Mouse (Mus musculus) kidney, embryonic 15.5 days (tissue): ENCODE measurements around the gene Flii. TPM values are rescaled to one million over a fixed set of nuclear protein-coding genes. Genes with fewer than 3 reads are reported as not detected.
A peak's percentile ranks its signal among the peaks of the same experiment; 100 is the strongest.

Experiments
- ATAC-seq: fragments of 200-750 bp; cut with Nextera tagmentation; replicated peaks from 2 replicates; pipeline ENCODE4 v1.8.0; 2017; ENCODE audit warnings: moderate TSS enrichment; ENCODE audit not compliant: low FRiP score
- H3K27ac ChIP-seq: fragments of 300-500 bp; sonication (generic); 2 replicates; pipeline ENCODE4 v1.5.1; 2015; ENCODE audit warnings: mild to moderate bottlenecking, inconsistent platforms
- H3K27me3 ChIP-seq: fragments of 300-500 bp; sonication (generic); 2 replicates; pipeline ENCODE4 v1.6.1; 2015; ENCODE audit warnings: inconsistent platforms
- H3K36me3 ChIP-seq: fragments of 300-500 bp; sonication (generic); 2 replicates; pipeline ENCODE4 v1.6.1; 2015; ENCODE audit warnings: inconsistent platforms
- H3K4me1 ChIP-seq: fragments of 300-500 bp; sonication (generic); 2 replicates; pipeline ENCODE4 v1.6.1; 2015; ENCODE audit warnings: inconsistent platforms
- H3K4me2 ChIP-seq: fragments of 300-500 bp; sonication (generic); 2 replicates; pipeline ENCODE4 v1.6.1; 2015; ENCODE audit warnings: moderate library complexity, mild to moderate bottlenecking, inconsistent platforms
- H3K4me3 ChIP-seq: fragments of 300-500 bp; sonication (generic); replicated peaks from 2 replicates; pipeline ENCODE4 v1.5.1; 2015; ENCODE audit warnings: mild to moderate bottlenecking, inconsistent platforms
- H3K9ac ChIP-seq: fragments of 300-500 bp; sonication (generic); 2 replicates; pipeline ENCODE4 v1.6.1; 2015; ENCODE audit warnings: mild to moderate bottlenecking, inconsistent platforms
- H3K9me3 ChIP-seq: fragments of 300-500 bp; sonication (generic); replicated peaks from 2 replicates; pipeline ENCODE4 v1.6.1; 2016; ENCODE audit warnings: inconsistent platforms
- WGBS: fragments of 180-500 bp; shearing (Covaris S2); methylation state at CpG from one replicate; pipeline ENCODE4 v1.1.7; 2015; ENCODE audit warnings: mixed read lengths; 5-methylcytosine and 5-hydroxymethylcytosine counted together
- polyA plus RNA-seq: library from polyadenylated mRNA; unstranded; fragments of >200 nt; fragmentation: Nextera tagmentation; extraction: Ambion mirVana; gene quantifications from 2 replicates; pipeline ENCODE4 v1.2.1, GENCODE M21; 2015

Gene Flii
- polyA plus RNA-seq, 1 experiment from 2014 or later, result 79.0 TPM

DNA sequence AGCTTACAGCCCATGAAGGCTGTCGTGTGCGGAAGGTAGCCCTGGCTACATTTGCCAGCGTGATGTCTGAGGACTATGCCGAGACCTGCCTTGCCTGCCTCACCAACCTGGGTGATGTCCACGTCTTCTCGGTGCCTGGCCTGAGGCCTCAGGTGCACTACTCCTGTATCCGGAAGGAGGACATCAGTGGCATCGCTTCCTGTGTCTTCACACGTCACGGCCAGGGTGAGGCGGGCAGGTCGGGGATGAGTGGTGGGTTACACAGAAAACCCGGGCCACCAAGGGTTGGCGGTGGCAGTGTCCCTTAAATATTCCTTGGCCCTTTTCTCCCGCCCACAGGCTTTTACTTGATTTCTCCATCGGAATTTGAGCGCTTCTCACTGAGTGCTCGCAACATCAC lies 15.0 kb downstream of the Flii start:
- H3K4me2 ChIP-seq, result no peak overlapping the region
- peaks cover 5% of the 10 kb centered on the region; the same call in 1 of the 2 replicates for H3K4me1 ChIP-seq
- no peaks in the 10 kb centered on the region for H3K27me3 ChIP-seq
- no peak for ATAC-seq
- 92% methylated on average over 18 of the region's 18 CpGs for WGBS
- H3K9ac ChIP-seq, result no peak overlapping the region
- H3K9me3 ChIP-seq, result no peaks in the 10 kb centered on the region
- H3K4me3 ChIP-seq, result no peak overlapping the region
- no peak overlapping the region for H3K27ac ChIP-seq
- peaks cover 100% of the 10 kb centered on the region for H3K36me3 ChIP-seq

DNA sequence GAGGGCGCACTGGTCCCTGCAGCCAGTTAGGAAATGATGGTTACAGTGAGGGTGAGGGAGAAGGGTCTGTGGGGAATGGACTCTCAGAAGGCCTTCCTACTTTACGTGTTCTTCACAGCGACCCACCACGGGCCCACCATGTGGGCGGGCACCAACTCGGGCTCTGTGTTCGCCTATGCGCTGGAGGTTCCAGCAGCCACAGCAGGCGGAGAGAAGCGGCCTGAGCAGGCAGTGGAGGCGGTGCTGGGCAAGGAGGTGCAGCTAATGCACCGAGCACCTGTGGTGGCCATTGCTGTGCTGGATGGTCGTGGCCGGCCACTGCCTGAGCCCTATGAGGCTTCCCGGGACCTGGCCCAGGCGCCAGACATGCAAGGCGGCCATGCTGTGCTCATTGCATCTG lies 15.8 kb downstream of the Flii start:
- Histone ChIP-seq H3K4me2 (no peak overlapping the region), H3K4me3 (no peak overlapping the region), H3K9ac (no peak overlapping the region), H3K36me3 (peaks cover 100% of the 10 kb centered on the region), H3K9me3 (no peaks in the 10 kb centered on the region), H3K27ac (no peak overlapping the region), H3K27me3 (no peaks in the 10 kb centered on the region), H3K4me1 (peaks cover 5% of the 10 kb centered on the region; the same call in 1 of the 2 replicates)
- WGBS, result 92% methylated on average over 17 of the region's 17 CpGs
- ATAC-seq, result no peak

DNA sequence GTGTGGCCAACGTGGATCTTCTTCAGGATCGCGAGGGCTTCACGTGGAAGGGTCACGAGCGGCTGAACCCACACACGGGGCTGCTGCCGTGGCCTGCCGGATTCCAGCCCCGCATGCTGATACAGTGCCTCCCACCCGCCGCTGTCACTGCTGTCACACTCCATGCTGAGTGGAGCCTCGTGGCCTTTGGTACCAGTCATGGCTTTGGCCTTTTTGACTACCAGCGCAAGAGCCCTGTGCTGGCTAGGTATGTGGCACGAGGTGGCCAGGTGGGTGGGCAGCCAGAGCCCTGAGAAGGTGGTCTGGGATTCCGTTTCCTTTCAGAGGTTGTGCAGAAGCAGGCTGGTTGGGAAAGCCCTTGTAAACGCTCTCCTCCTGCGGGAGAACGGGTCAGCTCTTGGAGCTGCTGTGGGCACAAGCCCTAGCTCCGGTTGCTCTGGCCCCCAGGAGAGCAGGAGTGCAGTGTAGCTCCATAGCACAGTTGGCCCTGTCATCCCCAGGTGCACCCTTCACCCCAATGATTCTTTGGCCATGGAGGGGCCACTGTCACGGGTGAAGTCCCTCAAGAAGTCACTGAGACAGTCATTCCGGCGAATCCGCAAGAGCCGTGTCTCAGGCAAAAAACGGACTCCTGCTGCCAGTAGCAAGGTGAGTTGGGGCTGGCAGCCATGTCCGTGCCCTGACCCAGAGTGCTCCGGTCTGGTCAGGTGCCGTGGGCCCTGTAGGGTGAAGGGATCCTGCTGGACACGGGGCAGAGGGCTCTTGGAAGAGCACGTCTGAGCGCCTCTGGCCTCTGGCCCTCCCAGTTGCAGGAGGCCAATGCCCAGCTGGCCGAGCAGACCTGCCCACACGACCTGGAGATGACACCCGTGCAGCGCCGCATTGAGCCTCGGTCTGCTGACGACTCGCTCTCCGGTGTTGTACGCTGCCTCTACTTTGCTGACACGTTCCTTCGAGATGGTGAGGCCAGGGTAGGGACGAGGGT lies 17.3 kb downstream of the Flii start:
- peaks cover 5% of the 10 kb centered on the region; the same call in 1 of the 2 replicates for H3K4me1 ChIP-seq
- H3K27me3 ChIP-seq, result no peaks in the 10 kb centered on the region
- no peak overlapping the region for H3K4me3 ChIP-seq
- no peak for ATAC-seq
- H3K9me3 ChIP-seq, result no peaks in the 10 kb centered on the region
- H3K27ac ChIP-seq, result no peak overlapping the region
- peaks cover 100% of the 10 kb centered on the region for H3K36me3 ChIP-seq
- no peak overlapping the region for H3K9ac ChIP-seq
- 91% methylated on average over 45 of the region's 45 CpGs for WGBS
- no peak overlapping the region for H3K4me2 ChIP-seq

DNA sequence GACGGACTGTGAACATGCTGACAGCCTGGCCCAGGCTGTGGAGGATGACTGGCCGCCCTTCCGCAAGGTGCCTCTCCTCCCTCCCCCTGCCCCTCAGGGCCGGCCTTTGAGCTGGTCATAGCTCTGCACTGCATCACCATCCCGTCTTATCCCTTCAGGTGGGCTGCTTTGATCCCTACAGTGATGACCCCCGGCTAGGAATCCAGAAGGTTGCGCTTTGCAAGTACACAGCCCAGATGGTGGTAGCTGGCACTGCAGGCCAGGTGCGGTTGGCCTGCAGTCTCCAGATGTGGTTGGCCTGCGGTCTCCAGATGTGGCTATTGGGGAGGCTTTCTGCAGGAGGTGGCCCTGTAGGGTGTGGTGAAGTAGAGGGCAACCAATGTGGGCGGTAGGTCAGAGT lies 18.4 kb downstream of the Flii start:
- no peak overlapping the region for H3K4me3 ChIP-seq
- H3K9ac ChIP-seq, result no peak overlapping the region
- ATAC-seq, result no peak
- no peaks in the 10 kb centered on the region for H3K27me3 ChIP-seq
- no peak overlapping the region for H3K4me2 ChIP-seq
- peaks cover 5% of the 10 kb centered on the region; the same call in 1 of the 2 replicates for H3K4me1 ChIP-seq
- H3K9me3 ChIP-seq, result no peaks in the 10 kb centered on the region
- 91% methylated on average over 10 of the region's 10 CpGs for WGBS
- H3K36me3 ChIP-seq, result peaks cover 95% of the 10 kb centered on the region
- H3K27ac ChIP-seq, result no peak overlapping the region

DNA sequence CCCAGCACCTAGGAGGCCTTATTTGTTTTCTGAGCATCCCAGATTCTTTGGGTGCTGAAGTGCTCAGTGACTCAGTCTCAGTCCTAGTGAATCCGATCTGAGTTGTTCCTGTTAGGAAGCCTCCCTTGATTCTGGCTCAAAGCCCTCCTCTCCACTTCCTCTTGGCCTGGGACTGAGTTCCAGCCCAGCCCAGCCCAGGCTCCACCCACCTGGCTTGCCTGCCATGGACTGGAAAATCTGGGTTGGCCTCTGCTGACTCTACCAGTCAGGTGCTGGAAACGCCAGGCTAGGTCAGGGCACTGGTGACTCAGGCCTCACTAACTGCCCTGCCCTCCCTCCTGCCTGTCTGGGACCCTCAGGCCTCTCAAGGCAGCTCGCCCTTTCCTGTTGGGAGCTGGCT lies 19.4 kb downstream of the Flii start:
- Histone ChIP-seq H3K9ac (no peak overlapping the region), H3K4me1 (peaks cover 9% of the 10 kb centered on the region), H3K4me3 (no peak overlapping the region), H3K27ac (peak overlapping the region; percentile 5; the same call in 1 of the 2 replicates), H3K27me3 (no peaks in the 10 kb centered on the region), H3K36me3 (peaks cover 85% of the 10 kb centered on the region), H3K9me3 (no peaks in the 10 kb centered on the region), H3K4me2 (no peak overlapping the region)
- 53% methylated on average over 3 of the region's 3 CpGs for WGBS
- peak; percentile 44 for ATAC-seq

DNA sequence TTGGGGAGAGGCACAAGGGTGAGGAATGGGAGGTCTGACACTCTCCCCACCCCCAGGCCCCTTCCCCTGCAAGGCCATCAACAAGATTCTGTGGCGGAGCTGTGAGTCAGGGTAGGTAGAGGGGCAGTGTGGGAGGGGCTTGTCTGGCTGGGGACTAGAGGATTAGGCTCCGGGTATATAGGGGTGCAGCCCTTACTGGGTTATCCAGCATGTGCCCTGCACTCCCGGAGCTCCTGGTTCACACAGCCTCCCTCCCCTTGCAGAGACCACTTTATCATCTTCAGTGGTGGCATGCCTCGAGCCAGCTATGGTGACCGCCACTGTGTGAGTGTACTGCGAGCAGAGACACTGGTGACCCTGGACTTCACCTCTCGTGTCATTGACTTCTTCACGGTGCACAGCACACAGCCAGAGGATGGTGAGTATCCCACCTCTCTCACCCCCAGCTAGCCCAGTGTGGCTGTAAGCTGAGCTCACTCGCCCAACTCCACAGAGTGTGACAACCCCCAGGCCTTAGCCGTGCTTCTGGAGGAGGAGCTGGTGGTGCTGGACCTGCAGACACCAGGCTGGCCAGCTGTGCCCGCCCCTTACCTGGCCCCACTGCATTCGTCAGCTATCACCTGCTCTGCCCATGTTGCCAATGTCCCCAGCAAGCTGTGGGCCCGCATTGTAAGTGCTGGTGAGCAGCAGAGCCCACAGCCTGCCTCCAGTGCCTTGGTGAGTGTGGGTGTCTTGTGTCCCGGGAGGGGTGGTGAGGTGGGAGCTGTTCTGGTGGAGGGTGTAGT lies 20.2 kb downstream of the Flii start:
- 68% methylated on average over 14 of the region's 14 CpGs for WGBS
- Histone ChIP-seq H3K4me1 (peaks cover 15% of the 10 kb centered on the region), H3K9ac (no peak overlapping the region), H3K4me3 (no peak overlapping the region), H3K4me2 (no peak overlapping the region), H3K27ac (no peak overlapping the region), H3K27me3 (no peaks in the 10 kb centered on the region), H3K9me3 (no peaks in the 10 kb centered on the region), H3K36me3 (peaks cover 77% of the 10 kb centered on the region)
- ATAC-seq, result no peak

DNA sequence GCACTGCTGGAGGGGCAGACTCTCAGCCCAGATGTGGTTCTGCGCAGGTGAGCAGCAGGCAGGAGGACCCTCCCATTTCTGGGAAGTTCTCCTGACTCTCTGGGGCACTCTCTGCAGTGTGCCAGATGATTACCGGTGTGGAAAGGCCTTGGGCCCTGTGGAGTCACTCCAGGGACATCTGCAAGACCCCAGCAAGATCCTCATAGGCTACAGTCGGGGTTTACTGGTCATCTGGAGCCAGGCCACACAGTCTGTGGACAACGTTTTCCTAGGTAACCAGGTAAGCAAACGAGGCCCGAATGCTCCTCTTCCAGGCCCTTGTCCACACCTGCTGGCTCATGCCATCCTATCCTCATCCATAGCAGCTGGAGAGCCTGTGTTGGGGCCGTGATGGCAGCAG lies 21.0 kb downstream of the Flii start:
- no peak for ATAC-seq

DNA sequence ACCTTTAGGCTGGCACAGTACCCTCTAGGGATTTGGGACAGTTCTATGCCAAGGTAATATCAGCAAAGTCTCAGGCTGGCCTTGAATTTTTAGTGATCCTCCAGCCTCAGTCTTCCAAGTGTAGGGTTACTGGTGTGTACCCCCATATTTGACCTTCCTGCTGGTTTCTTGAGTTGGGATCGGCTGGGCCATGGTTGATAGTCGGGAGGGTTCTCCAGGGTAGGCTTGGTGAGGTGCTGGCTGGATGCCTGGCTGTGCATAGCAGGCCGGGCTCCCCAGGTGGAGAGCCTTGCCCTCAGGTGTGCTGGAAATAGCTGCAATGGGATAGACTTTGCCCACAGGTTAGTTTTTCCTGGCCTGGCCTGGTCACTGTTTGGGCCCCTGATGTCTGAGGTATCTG lies 21.8 kb downstream of the Flii start:
- no peak overlapping the region for H3K4me2 ChIP-seq
- no peak for ATAC-seq

More for the DNA sequence above, 21.0 kb downstream of the Flii start:
- Histone ChIP-seq H3K9ac (no peak overlapping the region), H3K4me2 (no peak overlapping the region), H3K4me3 (no peak overlapping the region), H3K27ac (no peak overlapping the region), H3K4me1 (peaks cover 22% of the 10 kb centered on the region), H3K27me3 (no peaks in the 10 kb centered on the region), H3K9me3 (no peaks in the 10 kb centered on the region), H3K36me3 (peaks cover 69% of the 10 kb centered on the region)
- 94% methylated on average over 7 of the region's 7 CpGs for WGBS

DNA sequence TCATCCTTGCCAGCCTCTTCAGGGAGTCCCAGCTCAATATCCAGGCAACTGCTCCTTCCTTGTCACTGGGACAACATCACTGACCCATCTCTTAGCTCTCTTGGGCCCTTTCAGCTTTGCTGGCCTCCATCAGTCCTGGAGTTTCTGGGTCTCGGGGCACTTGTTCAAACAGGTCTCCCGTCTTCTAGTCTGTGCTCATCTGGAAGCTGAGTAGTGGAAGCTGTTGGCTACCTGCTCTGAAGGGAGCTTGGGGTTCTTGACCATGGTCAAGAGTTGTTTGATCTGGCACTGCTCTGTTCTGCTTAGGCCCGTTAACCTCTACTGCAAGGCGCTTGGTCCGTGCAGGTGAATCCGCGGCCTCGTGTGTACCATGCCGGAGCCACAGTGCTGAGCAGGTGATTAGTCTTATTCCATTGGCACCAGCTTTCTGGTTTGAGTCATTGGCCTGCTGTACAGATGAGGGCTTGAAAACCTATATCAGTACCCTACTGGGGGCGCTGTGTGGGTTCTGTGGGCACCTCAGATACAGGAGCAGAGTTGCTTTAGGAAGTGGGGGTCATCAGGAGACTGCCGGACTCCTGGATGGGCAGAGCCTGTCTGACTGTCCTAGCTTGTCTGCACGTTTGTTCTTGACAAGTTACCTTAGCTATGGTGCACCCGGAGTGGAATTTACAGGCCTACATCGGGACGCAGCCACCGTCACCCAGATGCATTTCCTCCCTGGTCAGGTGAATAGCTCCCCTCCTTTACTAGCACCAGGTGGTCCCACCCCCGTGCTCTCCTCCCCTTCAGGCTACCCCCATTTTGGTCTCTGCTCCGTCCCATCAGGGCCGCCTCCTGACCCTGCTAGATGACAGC lies 22.8 kb downstream of the Flii start:
- no peaks in the 10 kb centered on the region for H3K9me3 ChIP-seq
- peaks cover 51% of the 10 kb centered on the region for H3K36me3 ChIP-seq
- peaks cover 31% of the 10 kb centered on the region for H3K4me1 ChIP-seq
- ATAC-seq, result no peak
- H3K27ac ChIP-seq, result no peak overlapping the region
- no peak overlapping the region for H3K4me3 ChIP-seq
- H3K4me2 ChIP-seq, result no peak overlapping the region
- no peaks in the 10 kb centered on the region for H3K27me3 ChIP-seq
- WGBS, result 93% methylated on average over 19 of the region's 19 CpGs
- no peak overlapping the region for H3K9ac ChIP-seq

More for the DNA sequence above, 21.8 kb downstream of the Flii start:
- Histone ChIP-seq H3K9ac (no peak overlapping the region), H3K4me3 (no peak overlapping the region), H3K27ac (no peak overlapping the region), H3K27me3 (no peaks in the 10 kb centered on the region), H3K9me3 (no peaks in the 10 kb centered on the region), H3K36me3 (peaks cover 61% of the 10 kb centered on the region), H3K4me1 (peaks cover 30% of the 10 kb centered on the region)
- 92% methylated on average over 3 of the region's 3 CpGs for WGBS

DNA sequence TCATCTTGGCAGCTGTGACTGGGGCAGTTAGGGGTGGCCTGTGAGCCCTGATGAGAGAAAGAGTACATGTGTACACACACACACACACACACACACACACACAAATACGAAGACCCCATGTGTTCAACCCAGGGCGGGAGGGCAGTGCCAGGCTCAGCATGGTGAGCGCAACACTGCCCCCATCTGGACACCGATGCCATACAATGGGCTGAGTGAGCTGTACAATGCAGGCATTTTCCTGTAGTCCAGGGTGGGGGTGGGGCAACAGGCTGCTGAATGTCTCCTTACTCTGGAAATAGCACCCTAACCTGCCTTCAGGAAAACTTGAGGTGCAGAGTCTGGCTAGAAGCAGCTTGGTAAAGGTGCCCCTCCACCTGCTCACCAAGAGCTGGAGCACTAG lies 23.9 kb downstream of the Flii start:
- WGBS, result 36% methylated on average over 4 of the region's 4 CpGs
- no peaks in the 10 kb centered on the region for H3K27me3 ChIP-seq
- H3K9ac ChIP-seq, result no peak overlapping the region
- H3K9me3 ChIP-seq, result no peaks in the 10 kb centered on the region
- no peak for ATAC-seq
- no peak overlapping the region for H3K4me3 ChIP-seq
- H3K36me3 ChIP-seq, result peaks cover 40% of the 10 kb centered on the region
- peaks cover 41% of the 10 kb centered on the region for H3K4me1 ChIP-seq
- H3K27ac ChIP-seq, result no peak overlapping the region
- no peak overlapping the region for H3K4me2 ChIP-seq

DNA sequence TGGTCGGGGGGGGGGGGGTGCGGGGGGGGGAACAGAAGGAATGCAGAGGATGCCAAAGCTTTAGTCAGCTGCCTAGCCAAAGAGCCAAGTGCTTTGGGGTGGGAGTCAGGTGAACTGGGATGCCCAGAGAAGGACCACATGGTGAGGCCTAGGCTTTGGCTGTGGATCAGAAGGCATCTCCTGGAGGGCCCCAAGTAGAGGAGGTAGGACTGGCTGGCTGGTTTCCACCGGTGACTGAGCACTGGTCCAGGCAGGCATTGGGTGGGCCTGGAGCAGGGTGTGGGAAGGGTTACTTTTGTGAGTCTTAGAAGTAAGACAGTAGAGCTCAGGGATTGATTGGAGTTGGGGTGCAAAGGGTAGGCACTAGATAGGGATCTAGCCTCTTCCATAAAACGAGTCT lies 25.5 kb downstream of the Flii start:
- no peaks in the 10 kb centered on the region for H3K9me3 ChIP-seq
- 0 out of 2 replicates have a peak overlapping the region, but pooled peaks have one; percentile 8 for H3K4me2 ChIP-seq
- H3K4me3 ChIP-seq, result no peak overlapping the region
- ATAC-seq, result no peak
- H3K27ac ChIP-seq, result no peak overlapping the region
- no peaks in the 10 kb centered on the region for H3K27me3 ChIP-seq
- peaks cover 25% of the 10 kb centered on the region for H3K36me3 ChIP-seq
- peaks cover 37% of the 10 kb centered on the region for H3K4me1 ChIP-seq
- WGBS, result 66% methylated on average over 4 of the region's 4 CpGs
- H3K9ac ChIP-seq, result no peak overlapping the region
